Mouse (Mus musculus): Measurements from ENCODE around the gene Nrg4.

- TF ChIP-seq CTCF (IDR thresholded peaks at IDR 0.05; ENCODE audit: low read depth) (no peak), EP300 (IDR thresholded peaks at IDR 0.05; ENCODE audit: low read depth) (no peak)
These were observed 45.3 kb upstream of the Nrg4 start for GRCm38 (mm10) chr9:55371908-55372307.

Measured in liver, embryonic 14.5 days (tissue).